Mouse (Mus musculus) megakaryocyte-erythroid progenitor cell, adult 5-6 weeks (primary cell): ENCODE results near the gene Dio3. TPM values are rescaled to one million over a fixed set of nuclear protein-coding genes. Genes with fewer than 3 reads are reported as not detected.

Experiments used
- ATAC-seq: replicated peaks from 2 replicates; pipeline ENCODE4 v1.8.0; 2016; ENCODE audit warnings: mild to moderate bottlenecking, inconsistent platforms; ENCODE audit not compliant: severe bottlenecking, poor library complexity, low FRiP score, low TSS enrichment
- total RNA-seq, 2 experiments: library from RNA; stranded (forward) in 1 of 2; stranded (reverse) in 1 of 2; fragments of 200-1000, 215-1000 nt in 1 of 2; fragments of >200 nt in 1 of 2; fragmentation: Nextera tagmentation in 1 of 2; gene quantifications; 2 replicates each; pipeline ENCODE4 v1.2.3; 2014 to 2017

Gene Dio3
- total RNA-seq (2014; fragmentation: Nextera tagmentation) = not detected in 2 replicates
- total RNA-seq (2017) = not detected in 2 replicates

- ATAC-seq = no peak
These were observed at the start of gene Dio3 for GRCm38 (mm10) chr12:110278853-110279252. Dio3 (plus strand) TSS chr12:110279068.

DNA sequence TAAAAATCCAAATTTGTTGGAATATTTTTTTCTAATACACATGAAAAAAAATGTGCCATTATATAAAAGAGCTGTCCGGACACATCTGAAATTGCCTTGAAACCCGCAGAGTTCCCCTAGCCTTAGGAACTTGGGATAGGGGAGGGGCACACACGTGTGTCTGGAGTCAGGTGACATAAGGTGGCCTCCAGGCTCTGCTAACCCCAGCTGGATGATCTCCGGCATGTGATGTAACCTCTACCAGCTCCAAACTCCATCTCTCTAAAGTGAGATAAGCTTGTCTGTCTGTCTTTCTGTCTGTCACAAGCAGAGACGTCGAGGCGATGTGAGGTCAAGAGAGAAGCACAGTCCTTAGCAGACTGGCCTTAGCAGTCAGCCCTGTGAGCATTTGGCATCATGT lies 48.6 kb upstream of the Dio3 start:
- no peak for ATAC-seq

DNA sequence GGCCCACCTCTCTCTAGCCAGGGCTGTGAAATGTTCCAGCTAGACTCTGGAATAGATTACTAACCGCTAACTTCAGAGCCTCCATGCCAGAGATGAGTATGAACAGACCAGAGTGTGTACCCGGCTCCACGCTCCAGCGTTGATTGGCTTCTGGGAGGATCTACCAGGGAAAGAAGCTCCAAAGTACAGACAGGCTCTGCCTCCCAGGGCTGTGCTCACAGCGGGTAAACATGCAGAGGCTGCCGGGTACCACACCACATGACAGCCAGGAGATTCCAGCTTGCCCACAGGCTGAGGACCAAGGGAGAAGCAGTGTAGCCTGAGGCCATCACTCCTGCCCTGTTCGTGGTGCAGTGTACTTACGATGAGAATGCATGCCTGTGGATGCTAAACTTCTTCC lies 48.1 kb upstream of the Dio3 start:
- no peak for ATAC-seq

DNA sequence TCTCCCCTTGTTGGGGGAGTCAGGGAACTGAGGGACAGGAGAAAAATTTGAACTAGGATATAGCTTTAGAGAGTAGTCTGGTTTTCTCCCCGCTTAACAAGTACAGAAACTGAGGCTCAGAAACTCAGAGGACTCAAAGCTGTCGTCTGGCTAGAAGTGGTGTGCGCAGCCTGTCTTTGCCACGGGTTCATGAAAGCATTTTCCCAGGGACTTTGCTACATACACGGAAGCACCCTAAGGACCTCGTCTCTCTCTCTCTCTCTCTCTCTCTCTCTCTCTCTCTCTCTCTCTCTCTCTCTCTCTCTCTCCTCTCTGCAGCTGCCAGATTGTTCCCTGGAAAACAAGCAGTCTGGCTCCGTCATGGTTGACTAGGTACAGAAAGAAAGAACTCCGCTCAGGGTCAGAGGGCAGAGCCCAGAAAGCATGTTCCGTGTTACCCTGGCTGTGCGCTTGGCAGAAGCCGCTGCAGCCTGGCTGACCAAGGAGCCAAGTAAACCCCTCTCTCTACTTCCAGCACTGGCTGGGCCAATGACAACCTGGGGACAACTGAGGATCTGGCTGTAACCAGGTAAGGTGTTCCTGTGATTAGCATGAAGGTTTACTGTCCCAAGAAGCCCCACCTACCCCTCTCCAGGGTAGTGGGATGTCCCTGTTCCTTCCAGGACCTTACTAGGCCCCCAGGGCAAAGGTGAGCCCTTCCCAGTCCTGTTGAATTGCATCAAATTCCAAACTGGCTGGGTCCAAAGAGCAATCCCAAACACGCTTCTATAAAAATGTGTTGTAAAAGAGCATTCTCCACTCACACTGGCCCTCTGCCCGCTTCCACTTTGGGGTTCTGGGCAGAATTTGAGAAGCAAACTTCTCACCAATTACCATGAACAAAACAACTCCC lies 46.9 kb upstream of the Dio3 start:
- no peak for ATAC-seq

DNA sequence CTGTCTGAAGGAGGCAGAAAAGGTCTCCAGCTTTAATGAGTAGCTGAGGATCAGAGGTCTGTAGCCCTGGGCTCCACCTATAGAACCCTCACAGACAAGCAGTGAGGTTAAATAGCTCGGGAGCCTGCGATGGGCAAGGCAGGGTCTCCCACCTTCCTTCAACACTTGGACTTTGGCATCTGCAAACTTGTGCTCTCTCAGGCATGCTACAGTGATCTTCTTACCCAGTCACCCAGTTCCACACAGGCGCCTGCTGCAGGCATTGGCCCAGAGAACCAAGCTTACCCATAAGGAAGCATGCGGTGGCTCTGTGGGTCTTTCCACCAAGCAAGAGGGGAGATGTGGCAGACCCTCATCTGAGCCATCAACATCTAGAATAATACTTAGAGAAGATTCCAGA lies 43.0 kb upstream of the Dio3 start:
- no peak for ATAC-seq

DNA sequence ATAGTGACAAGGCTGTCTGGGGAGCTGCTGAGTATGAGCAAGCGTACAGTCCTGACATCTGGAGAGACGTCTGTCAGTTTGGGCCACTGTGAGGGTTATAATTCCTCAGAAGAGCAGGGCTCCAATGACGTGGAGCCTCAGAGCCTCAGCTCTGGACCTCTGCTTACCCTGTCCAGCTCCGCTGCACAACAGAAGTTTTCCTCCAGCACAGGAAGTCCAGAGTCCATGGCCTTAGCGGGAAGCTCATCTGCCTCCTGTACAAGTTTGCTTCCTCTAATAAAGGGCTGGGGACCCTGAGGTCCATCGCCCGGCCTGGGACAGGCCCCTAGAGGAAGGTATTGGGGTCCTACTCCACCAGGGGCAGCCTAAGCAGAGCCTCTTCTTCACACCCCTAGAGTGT lies 41.8 kb upstream of the Dio3 start:
- ATAC-seq = no peak

GRCm38 (mm10) chr12:110239358-110239757 lies 39.5 kb upstream of the Dio3 start:
- no peak for ATAC-seq

DNA sequence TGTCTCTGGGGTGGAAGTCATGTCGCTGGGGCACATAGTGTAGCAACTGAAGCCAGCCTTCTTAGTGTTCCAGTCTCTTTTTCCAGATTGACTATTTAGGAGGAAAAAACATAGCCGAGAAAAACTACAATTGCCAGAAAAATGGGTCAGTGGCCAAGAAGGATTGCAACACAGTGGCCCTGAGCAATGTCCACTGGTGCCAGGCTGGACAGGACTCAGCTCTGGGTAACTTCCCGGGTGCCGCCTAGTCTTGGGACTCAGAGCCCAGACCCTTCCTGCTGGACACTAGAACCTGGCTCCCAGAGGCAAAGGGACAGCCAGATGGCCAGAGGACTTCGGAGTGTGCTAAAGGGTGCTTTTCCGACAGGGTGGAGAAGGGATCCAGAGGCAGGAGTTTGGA lies 34.3 kb upstream of the Dio3 start:
- no peak for ATAC-seq

DNA sequence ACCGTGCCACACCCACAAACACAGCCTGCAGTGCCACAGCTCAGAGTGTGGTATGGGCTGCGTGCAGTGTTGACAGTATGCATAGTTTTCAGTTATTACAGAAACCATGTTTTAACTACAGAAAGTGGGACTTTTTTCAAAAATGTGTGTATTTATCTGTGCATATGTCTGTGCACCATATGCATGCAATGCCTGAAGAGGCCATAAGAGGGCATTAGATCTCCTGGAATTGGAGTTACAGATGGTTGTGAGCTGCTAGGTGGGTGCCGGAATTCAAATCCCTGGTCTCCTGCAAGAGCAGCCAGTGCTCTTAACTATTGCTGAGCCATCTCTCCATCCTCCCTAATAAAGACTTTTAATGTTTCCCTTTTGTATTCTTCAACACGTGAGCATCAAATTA lies 33.4 kb upstream of the Dio3 start:
- no peak for ATAC-seq

DNA sequence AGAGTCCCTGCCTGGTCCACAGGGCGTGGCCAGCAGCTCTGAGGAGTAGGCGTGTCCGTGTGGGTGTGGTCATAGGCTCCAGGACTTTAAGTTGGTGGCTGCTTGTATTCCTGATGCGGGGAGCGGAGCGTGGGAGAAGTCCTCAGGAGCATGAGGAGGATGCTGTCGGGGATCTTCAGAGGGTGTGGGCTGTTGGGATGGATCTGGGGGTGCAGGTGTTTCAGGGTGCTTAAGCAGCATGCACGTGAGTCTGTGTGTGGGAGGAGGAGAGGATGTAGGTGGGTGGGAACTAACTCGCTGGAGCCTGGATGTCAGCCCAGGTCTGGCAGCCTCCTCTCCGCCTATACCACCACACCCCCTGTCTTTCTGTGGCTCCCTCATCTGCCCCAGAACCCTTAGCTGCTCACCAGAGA lies 26.7 kb upstream of the Dio3 start:
- 0 out of 2 replicates have a peak, but pooled peaks have one; percentile 38 for ATAC-seq

DNA sequence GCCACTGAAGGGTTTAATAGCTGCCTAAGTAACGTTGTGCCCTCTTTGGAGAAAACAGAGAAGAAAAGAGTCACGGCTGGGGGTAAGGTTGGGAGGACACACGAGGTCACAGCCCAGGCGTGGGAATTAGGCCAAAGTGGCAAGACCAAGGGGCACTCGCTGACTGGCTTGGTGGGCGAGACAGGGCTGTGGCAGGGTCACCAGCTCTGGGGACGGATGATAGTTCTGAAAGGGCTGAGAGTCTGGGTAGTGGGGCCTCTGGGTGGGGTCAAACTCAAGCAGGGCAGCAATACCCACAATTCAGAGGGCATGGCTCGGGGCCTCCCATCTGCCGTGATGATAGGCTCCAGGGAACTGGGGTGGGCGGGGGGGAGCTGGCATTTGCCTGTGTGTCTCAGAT lies 23.1 kb upstream of the Dio3 start:
- no peak for ATAC-seq

DNA sequence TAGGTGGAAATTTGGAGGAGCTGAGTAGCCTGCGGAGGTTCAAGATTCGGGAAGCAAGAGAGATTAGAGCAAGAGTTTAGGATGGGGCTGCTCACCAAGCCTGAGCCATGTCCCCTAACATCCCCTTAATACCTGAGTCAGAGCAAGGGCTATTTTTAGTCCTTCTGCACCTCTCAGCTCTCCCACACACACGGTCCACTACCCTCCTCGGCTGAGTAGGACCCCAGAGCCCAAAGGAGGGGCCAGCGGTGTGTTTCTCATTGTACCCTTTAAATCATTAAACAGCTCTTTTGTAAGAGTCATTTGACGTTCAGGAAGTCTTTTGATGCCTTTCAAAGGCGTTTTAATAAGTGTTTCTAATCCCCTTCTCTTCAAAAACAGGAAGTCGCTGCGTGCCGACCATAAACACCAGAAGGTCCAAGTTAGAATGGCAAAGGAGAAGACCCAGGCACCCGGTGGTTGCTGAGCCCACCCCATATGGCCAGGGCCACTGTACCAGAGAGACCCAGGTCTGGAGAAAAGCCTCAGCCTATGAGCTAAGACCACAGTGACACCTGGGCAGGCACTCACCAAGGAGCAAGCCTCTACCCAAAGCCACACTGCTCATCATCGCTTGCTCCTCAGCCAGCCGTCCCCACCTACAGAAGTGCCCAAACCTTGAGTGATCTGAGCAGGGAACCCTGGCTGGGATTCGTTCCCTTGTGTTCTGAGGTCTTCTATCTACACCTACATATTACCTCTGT lies 22.2 kb upstream of the Dio3 start:
- ATAC-seq = no peak

GRCm38 (mm10) chr12:110268226-110268625 lies 10.6 kb upstream of the Dio3 start:
- no peak for ATAC-seq

GRCm38 (mm10) chr12:110269686-110270085 lies 9.2 kb upstream of the Dio3 start:
- ATAC-seq = no peak

GRCm38 (mm10) chr12:110276034-110276433 lies 2.8 kb upstream of the Dio3 start:
- no peak for ATAC-seq

- ATAC-seq = no peak
These were observed 1.5 kb upstream of the Dio3 start for GRCm38 (mm10) chr12:110277259-110277964.

- ATAC-seq = no peak
These were observed 932 bp upstream of the Dio3 start for GRCm38 (mm10) chr12:110277965-110278307.

- no peak for ATAC-seq
These were observed 1.5 kb downstream of the Dio3 start for GRCm38 (mm10) chr12:110280373-110280772.

- no peak for ATAC-seq
These were observed 4.9 kb downstream of the Dio3 start for GRCm38 (mm10) chr12:110283792-110284191.

DNA sequence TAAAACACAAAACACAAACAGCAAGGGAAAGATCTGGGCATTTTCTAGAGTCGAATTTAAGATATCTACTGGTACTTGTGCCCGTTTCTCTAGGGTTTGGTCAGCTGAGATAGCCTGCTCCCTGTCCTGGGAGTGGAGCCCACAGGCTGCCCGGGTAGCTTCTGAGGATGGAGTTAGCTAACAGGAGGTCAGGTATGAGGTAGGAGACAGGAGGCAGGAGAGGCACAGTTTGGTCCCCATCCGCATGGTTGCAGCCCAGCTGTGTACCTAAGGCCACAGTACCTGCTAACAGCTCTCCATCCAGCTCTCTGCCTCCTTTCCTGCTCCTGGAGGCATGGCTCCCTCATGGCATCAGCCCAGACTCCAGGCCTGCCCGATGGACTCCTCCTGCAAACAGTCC lies 13.9 kb downstream of the Dio3 start:
- ATAC-seq = no peak
